Mouse (Mus musculus) kidney, adult 8-10 months (tissue): Measurements from ENCODE around the gene Pign.

Experiments
- DNase-seq, 2 experiments: peaks; one replicate each; pipeline ENCODE4 v3.0.0; 2022

Pign gene

DNA sequence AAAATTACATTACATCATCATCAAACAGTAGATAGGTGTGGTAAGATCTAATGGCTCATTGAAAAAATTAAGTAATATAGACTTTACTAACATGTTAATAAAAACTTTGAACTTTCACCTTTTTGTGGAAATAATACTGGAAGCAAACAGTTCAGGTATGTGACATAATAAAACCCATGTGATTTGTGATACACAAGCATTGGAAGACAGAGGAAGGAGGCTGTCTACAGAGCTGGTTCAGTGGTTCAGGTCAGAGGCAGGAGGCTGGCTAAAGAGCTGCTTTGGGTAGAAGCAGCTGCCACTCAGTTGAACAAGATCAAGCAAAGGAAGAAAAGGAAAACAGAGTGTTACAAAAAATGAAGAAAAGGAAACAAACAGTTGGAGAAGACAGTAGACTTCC is 107.4 kb downstream of the Pign start:
- no peak for DNase-seq

DNA sequence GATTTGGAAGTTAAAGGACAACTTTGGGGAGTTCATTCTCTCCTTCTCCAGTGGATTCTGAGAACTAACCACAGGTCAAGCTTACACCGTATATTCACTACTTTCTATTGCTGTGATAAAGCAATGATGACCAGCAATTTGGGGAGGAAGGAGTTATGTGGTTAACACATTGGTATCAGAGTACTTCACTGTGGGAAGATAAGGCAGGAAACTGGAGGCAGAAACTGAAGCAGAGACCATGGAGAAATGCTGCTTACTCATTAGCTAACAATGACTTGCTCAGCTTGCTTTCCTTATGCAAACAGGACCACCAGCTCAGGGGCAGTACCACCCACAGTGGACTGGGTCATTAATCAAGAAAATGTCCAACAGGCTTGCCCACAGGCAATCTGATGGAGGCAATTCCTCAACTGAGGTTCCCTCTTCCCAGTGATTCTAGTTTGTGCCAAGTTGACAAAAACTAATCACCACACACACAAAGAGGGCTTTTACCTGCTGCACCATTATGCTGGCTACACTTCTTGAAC is 108.2 kb downstream of the Pign start:
- no peak for DNase-seq

DNA sequence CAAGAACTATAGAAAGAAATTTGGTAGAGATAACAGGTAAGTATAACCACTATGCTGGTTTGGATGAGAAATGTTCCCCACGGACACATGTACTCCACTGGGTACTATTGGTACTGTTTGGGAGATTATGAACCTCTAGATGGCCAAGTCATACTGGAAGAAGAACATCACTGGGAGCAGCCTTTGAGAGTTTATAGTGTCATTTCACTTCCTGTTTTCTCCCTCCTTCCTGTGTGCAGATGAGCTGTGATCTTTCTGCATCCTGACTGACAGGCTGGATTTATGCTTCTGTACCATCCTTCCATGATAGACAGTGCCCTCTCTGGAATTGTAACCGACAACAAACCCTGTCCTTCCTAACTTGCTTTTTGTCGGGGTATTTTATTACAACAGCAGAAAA is 110.3 kb downstream of the Pign start:
- DNase-seq = no peak

DNA sequence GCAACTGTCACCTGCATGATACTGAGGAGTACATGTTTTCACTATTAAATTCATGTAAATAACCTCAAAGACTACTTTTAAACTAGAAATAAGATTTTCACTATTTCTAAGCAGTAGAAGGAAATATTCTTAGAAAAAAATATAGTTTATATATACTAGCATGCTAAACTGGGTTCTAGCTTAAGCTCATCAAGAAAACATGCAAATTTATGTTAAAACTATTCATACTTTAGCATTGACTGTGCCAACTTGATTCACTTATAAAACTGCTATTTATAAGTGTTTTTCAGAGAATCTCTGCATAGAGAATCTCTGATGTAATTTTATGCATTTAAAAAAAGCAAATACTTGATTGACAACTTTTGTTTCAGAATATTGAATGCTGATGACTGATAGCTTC is 113.3 kb downstream of the Pign start:
- no peak for DNase-seq

DNA sequence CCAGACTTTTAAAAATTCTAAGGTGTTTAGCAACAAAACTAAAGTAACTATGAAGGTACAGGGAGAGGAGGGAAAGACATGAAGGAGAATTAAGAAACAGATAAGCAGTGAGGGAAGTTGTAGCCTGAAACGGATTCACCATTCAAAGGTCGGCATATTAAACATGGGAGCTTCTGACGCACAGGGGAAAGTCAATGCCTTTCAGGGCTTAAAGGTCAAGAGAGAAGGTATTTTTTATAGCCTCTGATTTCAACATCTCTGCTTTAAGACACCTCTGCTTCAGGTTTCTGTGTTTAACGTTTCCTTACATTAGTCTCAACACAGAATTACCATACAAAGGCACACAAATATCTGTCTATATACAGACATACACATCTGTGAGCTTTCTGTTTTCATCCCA is 113.8 kb downstream of the Pign start:
- DNase-seq = no peak

DNA sequence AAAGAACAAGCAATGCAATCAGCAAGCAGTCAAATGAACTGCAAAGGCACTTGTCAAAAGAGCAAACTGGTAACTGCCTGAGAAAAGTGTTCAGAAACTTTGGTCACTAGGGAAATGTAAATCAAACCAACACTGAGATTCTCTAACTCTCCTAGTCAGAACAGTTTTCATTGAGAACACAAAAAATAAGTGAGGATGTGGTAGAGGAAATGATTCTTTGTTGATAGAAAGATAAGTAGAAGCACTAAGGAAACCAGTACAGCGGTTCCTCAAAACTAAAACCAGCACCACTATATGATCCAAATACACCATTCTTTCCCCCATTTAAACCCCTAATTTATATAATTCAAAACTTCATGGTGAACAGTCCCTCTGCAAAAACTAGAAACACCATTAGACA is 120.4 kb downstream of the Pign start:
- no peak for DNase-seq

DNA sequence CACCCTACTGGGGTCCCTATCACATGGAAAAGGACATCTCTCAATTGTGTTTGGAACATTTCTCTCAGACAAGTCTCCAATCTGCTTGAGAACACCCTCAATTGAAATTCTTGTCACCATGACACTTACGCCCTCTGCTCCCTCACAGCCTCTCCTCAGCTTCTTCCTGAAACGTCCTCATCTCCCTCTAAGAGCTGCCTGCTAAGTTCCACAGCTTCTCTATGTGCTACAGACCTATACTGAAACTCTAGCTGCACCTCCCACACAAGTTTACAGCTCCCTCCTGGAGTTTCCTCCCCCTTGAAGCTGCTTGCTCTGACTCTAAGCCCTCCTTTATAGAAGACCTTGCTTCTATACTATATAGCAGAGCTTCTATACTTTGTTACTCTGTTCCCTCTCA is 139.7 kb downstream of the Pign start:
- DNase-seq = no peak

DNA sequence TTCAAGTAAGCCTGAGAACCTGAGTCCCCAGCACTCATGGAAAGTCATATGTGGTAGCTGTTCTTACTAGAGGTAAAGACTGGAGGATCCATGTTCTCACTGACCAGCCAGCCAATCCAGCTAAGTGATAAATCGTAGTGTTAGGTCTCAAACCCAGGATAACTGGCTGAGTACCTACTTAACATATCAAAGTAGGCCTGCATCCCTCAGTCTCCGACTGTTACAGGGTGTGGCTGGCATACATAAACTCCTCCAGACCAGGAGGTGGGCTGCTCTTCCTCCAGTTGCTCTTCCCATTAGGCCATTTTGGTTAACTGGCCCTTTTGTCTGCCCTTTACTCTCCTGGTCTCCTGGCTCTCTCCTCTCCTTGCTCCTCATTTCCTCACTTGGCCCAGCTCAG is 141.2 kb downstream of the Pign start:
- DNase-seq = no peak

DNA sequence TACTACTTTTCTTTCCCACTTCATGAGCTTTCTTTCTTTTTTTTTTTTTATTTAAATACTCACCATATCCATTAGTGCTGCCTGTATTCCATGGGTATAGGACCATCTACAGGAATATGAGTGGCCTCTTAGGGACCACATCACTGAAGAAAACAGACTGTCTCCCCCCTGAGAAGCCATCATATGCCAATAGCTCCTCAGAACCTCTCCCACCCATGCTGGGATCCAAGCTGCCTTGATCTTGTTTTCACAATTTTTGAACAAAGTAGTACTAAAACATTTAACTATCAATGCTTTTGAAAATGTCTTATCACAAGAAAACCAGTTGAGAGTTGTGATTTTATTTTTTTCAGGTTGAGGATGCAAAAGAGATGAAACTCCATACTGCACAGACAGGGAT is 145.4 kb downstream of the Pign start:
- no peak for DNase-seq

DNA sequence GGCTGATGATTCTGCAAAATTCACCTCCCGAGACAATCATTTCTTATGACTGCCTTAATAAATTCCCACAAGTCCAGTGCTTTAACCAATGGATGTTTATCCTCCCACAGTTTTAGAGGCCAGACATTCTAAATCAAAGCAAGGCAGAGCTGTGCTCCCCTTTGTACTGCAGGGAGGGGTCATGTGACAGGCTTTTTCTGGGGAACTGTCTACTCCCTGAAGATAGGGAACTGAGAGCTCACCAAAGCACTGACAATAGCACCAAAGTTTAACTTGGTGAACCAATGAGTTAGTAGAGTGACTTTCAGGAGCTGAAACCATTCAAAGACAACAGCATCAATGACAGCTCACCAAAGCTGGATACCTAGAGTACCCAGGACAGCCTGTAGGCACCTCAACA is 156.4 kb downstream of the Pign start:
- no peak for DNase-seq

DNA sequence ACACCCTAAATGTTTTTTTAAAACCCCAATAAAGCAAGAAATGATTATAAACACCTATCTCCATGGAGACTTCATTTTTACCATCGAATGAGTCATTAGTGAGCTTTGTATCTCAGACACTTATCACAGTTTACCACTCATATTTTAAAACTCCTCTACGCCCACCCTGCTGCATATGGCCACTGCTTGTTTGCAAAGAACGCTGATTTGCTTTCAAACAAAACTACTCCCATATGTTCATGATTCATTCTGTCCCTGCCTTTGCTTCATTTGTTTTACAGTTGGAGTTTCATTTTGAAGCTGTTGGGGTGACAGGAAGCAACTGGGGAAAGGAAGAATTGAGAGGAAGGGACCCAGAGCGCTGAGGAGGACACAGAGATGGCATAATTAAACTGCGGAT is 170.9 kb downstream of the Pign start:
- no peak for DNase-seq

DNA sequence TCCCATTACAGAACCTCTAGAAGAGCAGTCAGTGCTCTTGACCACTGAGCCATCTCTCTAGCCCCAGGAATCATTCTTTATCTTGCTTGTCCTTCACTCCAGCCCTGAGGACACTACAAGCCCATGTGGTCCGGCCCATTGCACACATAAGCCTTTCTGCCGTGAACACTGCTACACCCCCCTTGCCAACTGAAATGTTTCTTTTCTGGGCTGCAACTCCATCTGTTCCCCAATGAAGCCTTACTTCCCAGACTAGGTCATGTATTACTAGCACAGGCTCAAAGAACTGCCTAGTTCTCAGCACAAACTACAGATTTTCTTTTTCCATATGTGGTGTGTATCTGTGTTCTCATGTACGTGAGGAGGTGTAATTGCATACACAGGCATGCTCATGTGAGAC is 174.0 kb downstream of the Pign start:
- DNase-seq = no peak

DNA sequence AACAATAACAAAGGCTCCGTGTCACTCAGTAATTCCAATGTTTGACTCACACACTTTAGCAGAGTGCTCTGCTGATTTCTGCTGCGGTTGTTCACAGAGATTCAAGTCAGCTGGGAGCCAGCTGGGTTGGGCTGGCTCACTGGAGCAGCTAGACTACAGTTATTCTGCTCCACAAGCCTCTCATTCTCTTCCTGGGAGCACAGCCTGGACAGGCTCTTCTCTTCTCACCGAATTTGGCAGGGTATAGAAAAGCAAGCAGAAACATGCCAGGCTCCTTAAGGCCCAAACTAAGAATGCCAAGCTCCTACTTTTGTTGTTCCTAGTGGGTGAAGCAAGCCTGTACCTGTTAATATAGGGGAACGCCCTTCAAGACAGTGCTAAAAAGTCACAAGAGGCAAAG is 176.4 kb downstream of the Pign start:
- DNase-seq = no peak
